ENCODE assay signal across 8 mouse cellular contexts in genomic region chr9:98424725-98425210, GRCm38 (mm10). TPM values are rescaled to one million over a fixed set of nuclear protein-coding genes. Genes with fewer than 3 reads are reported as not detected.
DNase-seq lines count a peak whose midpoint lies in the region; ATAC-seq and TF ChIP-seq lines count a peak whose summit lies in the region.

No protein-coding gene starts in this region.

- peak overlapping the region; percentile 75 for H3K9ac ChIP-seq in intestine, embryonic 16.5 days (ENCODE audit: low read depth, low read length)

- 1% methylated on average over 37 of the region's 42 CpGs for WGBS in intestine, embryonic 16.5 days
- 2% methylated on average over 42 of the region's 42 CpGs for WGBS in lung, adult 2 months
- 4% methylated on average over 40 of the region's 42 CpGs for WGBS in olfactory bulb, adult 2 months

- no peak for TF ChIP-seq CTCF in cortical plate, adult 2 months (IDR thresholded peaks at IDR 0.05; ENCODE audit: extremely low read depth, insufficient read depth, low read length)
- TF ChIP-seq CTCF in lung, adult 2 months (IDR thresholded peaks at IDR 0.05; ENCODE audit: insufficient read depth, low read length): no peak
- TF ChIP-seq CTCF in olfactory bulb, adult 2 months (IDR thresholded peaks at IDR 0.05; ENCODE audit: insufficient read depth, low read depth, low read length): no peak

- no peak overlapping the region for H3K27ac ChIP-seq in cortical plate, adult 2 months (ENCODE audit: insufficient read depth, low read length)
- peak overlapping the region; percentile 46 for H3K27ac ChIP-seq in intestine, embryonic 16.5 days (ENCODE audit: low read length)
- no peak overlapping the region for H3K27ac ChIP-seq in olfactory bulb, adult 2 months (ENCODE audit: insufficient read depth, low read depth, low read length)

- peak overlapping the region; percentile 76 for H3K4me2 ChIP-seq in intestine, embryonic 16.5 days (ENCODE audit: low read depth, low read length)

- no peaks in the 10 kb centered on the region for H3K9me3 ChIP-seq in intestine, embryonic 16.5 days (ENCODE audit: control insufficient read depth, low read length)

- H3K4me1 ChIP-seq in cortical plate, adult 2 months (ENCODE audit: control insufficient read depth, insufficient read depth, low read length): peaks cover 5% of the 10 kb centered on the region
- H3K4me1 ChIP-seq in intestine, embryonic 16.5 days (ENCODE audit: control insufficient read depth, insufficient read depth, low read length): peaks cover 49% of the 10 kb centered on the region
- no peaks in the 10 kb centered on the region for H3K4me1 ChIP-seq in lung, adult 2 months (ENCODE audit: control insufficient read depth, insufficient read depth, low read length)
- peaks cover 13% of the 10 kb centered on the region for H3K4me1 ChIP-seq in olfactory bulb, adult 2 months (ENCODE audit: control insufficient read depth, insufficient read depth, low read length)

- no peaks in the 10 kb centered on the region for H3K27me3 ChIP-seq in intestine, embryonic 16.5 days (replicated peaks; ENCODE audit: control insufficient read depth, insufficient read depth, low read length)

- peak overlapping the region; percentile 21 for H3K4me3 ChIP-seq in cortical plate, adult 2 months (ENCODE audit: insufficient read depth, low read length)
- H3K4me3 ChIP-seq in intestine, embryonic 16.5 days (ENCODE audit: low read length): peak overlapping the region; percentile 62
- H3K4me3 ChIP-seq in lung, adult 2 months (replicated peaks; ENCODE audit: extremely low read depth, low read depth, low read length): peak overlapping the region; percentile 63
- peak overlapping the region; percentile 41 for H3K4me3 ChIP-seq in olfactory bulb, adult 2 months (ENCODE audit: insufficient read depth, low read depth, low read length)

- no peak for TF ChIP-seq POLR2A in cortical plate, adult 2 months (IDR thresholded peaks at IDR 0.05; ENCODE audit: extremely low read depth, insufficient read depth, low read length)
- peak; percentile 9; the same call in 1 of the 2 replicates for TF ChIP-seq POLR2A in lung, adult 2 months (IDR thresholded peaks at IDR 0.05; ENCODE audit: borderline replicate concordance, extremely low read depth, low read depth, low read length)
- no peak for TF ChIP-seq POLR2A in olfactory bulb, adult 2 months (IDR thresholded peaks at IDR 0.05; ENCODE audit: insufficient read depth, low read depth, low read length)

- DNase-seq in Muller cell, postnatal 12 days (ENCODE audit: inconsistent ontology term): peak; percentile 83
- peak; percentile 30 for DNase-seq in lung, adult 2 months
- DNase-seq in layer of hippocampus, postnatal 14 days (ENCODE audit: low spot score in 2 of 2): no peak
- no peak for DNase-seq in cerebellum, adult 11-12 months

- H3K36me3 ChIP-seq in intestine, embryonic 16.5 days (ENCODE audit: control insufficient read depth, insufficient read depth, low read length): no peaks in the 10 kb centered on the region

- ATAC-seq in granulocyte monocyte progenitor cell, adult 5-6 weeks (replicated peaks; ENCODE audit: poor library complexity, severe bottlenecking): peak; percentile 78
- ATAC-seq in intestine, embryonic 16.5 days: peak; percentile 69

RNA-seq across cellular contexts. Expression of gene Rbp1, which starts 2.0 kb away (rescaled TPM):
- 17.1 and 22.2 TPM in 2 replicates for polyA plus RNA-seq in cortical plate, adult 2 months (2012; rRNA removed)
- total RNA-seq in granulocyte monocyte progenitor cell, adult 5-6 weeks (2014; fragmentation: Nextera tagmentation): 0.73 TPM in 1 of 2 replicates, not detected in the other
- 0.46 TPM in 1 of 2 replicates, not detected in the other for total RNA-seq in granulocyte monocyte progenitor cell, adult 5-6 weeks (2017)
- polyA plus RNA-seq in intestine, embryonic 16.5 days (2015; fragmentation: Nextera tagmentation; extraction: Ambion mirVana): 42.9 and 51.5 TPM in 2 replicates
- polyA plus RNA-seq in lung, adult 2 months (2012; rRNA removed): 14.5 and 19.4 TPM in 2 replicates
- polyA plus RNA-seq in olfactory bulb, adult 2 months (2012; ENCODE audit: insufficient read depth, insufficient read length, low replicate concordance, missing spikeins): not detected in 2 replicates
- total RNA-seq in layer of hippocampus, postnatal 14 days (2021): 1 to 10 TPM; 5.1 to 9.5 TPM

Comparison
In these comparisons a context has a peak if more than half of its experiments do, and no peak if none do; other contexts are left out.
1. DNase-seq: peak in Muller cell, postnatal 12 days (single experiment) and lung, adult 2 months (single experiment); none in layer of hippocampus, postnatal 14 days (0 of 2) and cerebellum, adult 11-12 months (single experiment).
2. RNA of gene Rbp1, which starts 2.0 kb away (polyA plus RNA-seq): 42.9 to 51.5 TPM in intestine, embryonic 16.5 days, 17.1 to 22.2 TPM in cortical plate, adult 2 months and 14.5 to 19.4 TPM in lung, adult 2 months; not detected in olfactory bulb, adult 2 months; every median in the first group is over 10 times any median in the second.
3. Peak in every context shown above with its lines, with median percentiles within 50 percentile points of each other: H3K4me3 ChIP-seq.